Mouse (Mus musculus) CH12.LX (cell line): ENCODE results near the gene Slc22a22. TPM values are rescaled to one million over a fixed set of nuclear protein-coding genes. Genes with fewer than 3 reads are reported as not detected.

ENCODE experiments used
- DNase-seq: peaks from one replicate; pipeline ENCODE4 v3.0.0-alpha.2; 2013; ENCODE audit errors: extremely low read depth
- H3K27ac ChIP-seq: 2 replicates; pipeline ENCODE4 v1.5.1; 2012; ENCODE audit warnings: low read depth, mild to moderate bottlenecking, control low read depth, moderate library complexity; ENCODE audit not compliant: insufficient read depth
- H3K27me3 ChIP-seq: replicated peaks from 2 replicates; pipeline ENCODE3; 2012; ENCODE audit warnings: inconsistent platforms
- H3K36me3 ChIP-seq, 2 experiments: replicated peaks in 1 of 2; 2 replicates each; pipeline versions ENCODE3 to v1.6.1; 2012; ENCODE audit warnings: inconsistent platforms in 1 of 2, low read length in 1 of 2, mild to moderate bottlenecking in 1 of 2, mixed read lengths in 1 of 2, moderate library complexity in 1 of 2; ENCODE audit not compliant: control insufficient read depth in 1 of 2, insufficient read depth in 1 of 2
- H3K4me1 ChIP-seq, 2 experiments: 2 replicates each; pipeline ENCODE4 v1.6.1; 2012; ENCODE audit warnings: inconsistent platforms in 1 of 2, moderate library complexity in 1 of 2; ENCODE audit not compliant: insufficient read depth in 2 of 2, control insufficient read depth in 1 of 2
- H3K4me2 ChIP-seq: 2 replicates; pipeline ENCODE4 v1.6.1; 2012; ENCODE audit warnings: low read depth, mild to moderate bottlenecking, control low read depth; ENCODE audit not compliant: poor library complexity, insufficient read depth, severe bottlenecking
- H3K4me3 ChIP-seq, 3 experiments: fragments of 150-350 bp in 1 of 3; sonication (generic) in 1 of 3; replicated peaks in 1 of 3; 2 replicates each; pipeline versions ENCODE3 to v1.5.1; 2011 to 2012; ENCODE audit warnings: low read depth in 2 of 3, low read length in 2 of 3, mild to moderate bottlenecking in 2 of 3, moderate library complexity in 2 of 3, control low read depth in 1 of 3, improper control_type of control experiment in 1 of 3, inconsistent platforms in 1 of 3, mixed read lengths in 1 of 3; ENCODE audit not compliant: poor library complexity in 1 of 3
- H3K79me2 ChIP-seq: replicated peaks from 2 replicates; pipeline ENCODE4 v1.6.1; 2012; ENCODE audit warnings: mild to moderate bottlenecking, moderate library complexity; ENCODE audit not compliant: control insufficient read depth, poor library complexity, insufficient read depth, severe bottlenecking; ENCODE audit errors: extremely low read depth
- H3K9ac ChIP-seq: 2 replicates; pipeline ENCODE4 v1.6.1; 2012; ENCODE audit warnings: low read depth, mild to moderate bottlenecking, control low read depth, moderate library complexity; ENCODE audit not compliant: insufficient read depth
- H3K9me3 ChIP-seq: replicated peaks from 2 replicates; pipeline ENCODE3; 2012; ENCODE audit warnings: low read length, inconsistent platforms, mixed read lengths
- CTCF ChIP-seq, 2 experiments: IDR thresholded peaks in 1 of 2; conservative IDR thresholded peaks in 1 of 2; 2 replicates each; pipeline ENCODE4 v1.5.1; 2011 to 2012; ENCODE audit warnings: low read depth in 2 of 2, low read length in 2 of 2, improper control_type of control experiment in 1 of 2, inconsistent platforms in 1 of 2, mild to moderate bottlenecking in 1 of 2, moderate library complexity in 1 of 2
- ELF1 ChIP-seq: IDR thresholded peaks from 2 replicates; pipeline ENCODE4 v1.6.1; 2014; ENCODE audit warnings: low read depth, mild to moderate bottlenecking, inconsistent platforms, low read length, improper control_type of control experiment
- EP300 ChIP-seq: IDR thresholded peaks from 2 replicates; pipeline ENCODE4 v1.6.1; 2011; ENCODE audit warnings: low read length, improper control_type of control experiment
- ETS1 ChIP-seq: conservative IDR thresholded peaks from 2 replicates; pipeline ENCODE4 v1.6.1; 2012; ENCODE audit warnings: low read depth, mild to moderate bottlenecking, inconsistent platforms, low read length, improper control_type of control experiment, moderate library complexity
- GABPA ChIP-seq: IDR thresholded peaks from 2 replicates; pipeline ENCODE4 v1.6.1; 2012; ENCODE audit warnings: low read depth, low read length, improper control_type of control experiment, inconsistent platforms; ENCODE audit not compliant: insufficient replicate concordance
- HCFC1 ChIP-seq: IDR thresholded peaks from 2 replicates; pipeline ENCODE4 v1.6.1; 2012; ENCODE audit warnings: low read depth, mild to moderate bottlenecking, inconsistent platforms, low read length, improper control_type of control experiment
- IRF4 ChIP-seq: IDR thresholded peaks from 2 replicates; pipeline ENCODE4 v1.6.1; 2014; ENCODE audit warnings: low read depth, mild to moderate bottlenecking, inconsistent platforms, low read length, improper control_type of control experiment
- JUN ChIP-seq: IDR thresholded peaks from 2 replicates; pipeline ENCODE4 v1.6.1; 2011; ENCODE audit warnings: low read depth, mild to moderate bottlenecking, low read length, improper control_type of control experiment, moderate library complexity; ENCODE audit not compliant: insufficient read depth
- KAT2A ChIP-seq: IDR thresholded peaks from 2 replicates; pipeline ENCODE4 v1.6.1; 2012; ENCODE audit warnings: low read length, improper control_type of control experiment, inconsistent platforms; ENCODE audit not compliant: insufficient replicate concordance
- MAX ChIP-seq: IDR thresholded peaks from 2 replicates; pipeline ENCODE4 v1.6.1; 2011; ENCODE audit warnings: low read length, improper control_type of control experiment
- MYC ChIP-seq: IDR thresholded peaks from 2 replicates; pipeline ENCODE4 v1.6.1; 2011; ENCODE audit warnings: low read depth, mild to moderate bottlenecking, improper control_type of control experiment, low read length
- NELFE ChIP-seq: IDR thresholded peaks from 2 replicates; pipeline ENCODE4 v1.6.1; 2011; ENCODE audit warnings: low read depth, low read length, improper control_type of control experiment
- NRF1 ChIP-seq: IDR thresholded peaks from 2 replicates; pipeline ENCODE4 v1.6.1; 2014; ENCODE audit warnings: low read depth, mild to moderate bottlenecking, inconsistent platforms, low read length, improper control_type of control experiment, moderate library complexity
- POLR2A ChIP-seq: IDR thresholded peaks from 2 replicates; pipeline ENCODE4 v1.6.1; 2011; ENCODE audit warnings: low read depth, mild to moderate bottlenecking, improper control_type of control experiment, low read length
- SIN3A ChIP-seq: IDR thresholded peaks from 2 replicates; pipeline ENCODE4 v1.6.1; 2012; ENCODE audit warnings: low read length, improper control_type of control experiment, inconsistent platforms
- TCF12 ChIP-seq: IDR thresholded peaks from 2 replicates; pipeline ENCODE4 v1.6.1; 2014; ENCODE audit warnings: low read depth, mild to moderate bottlenecking, inconsistent platforms, low read length, improper control_type of control experiment
- USF1 ChIP-seq: IDR thresholded peaks from 2 replicates; pipeline ENCODE4 v1.6.1; 2014; ENCODE audit warnings: low read depth, mild to moderate bottlenecking, inconsistent platforms, low read length, improper control_type of control experiment
- ZC3H11A ChIP-seq: IDR thresholded peaks from 2 replicates; pipeline ENCODE4 v1.6.1; 2012; ENCODE audit warnings: low read depth, mild to moderate bottlenecking, inconsistent platforms, low read length, improper control_type of control experiment
- ZKSCAN1 ChIP-seq: IDR thresholded peaks from 2 replicates; pipeline ENCODE4 v1.6.1; 2012; ENCODE audit warnings: low read depth, inconsistent platforms, low read length, improper control_type of control experiment, borderline replicate concordance
- ZMIZ1 ChIP-seq: IDR thresholded peaks from 2 replicates; pipeline ENCODE4 v1.6.1; 2012; ENCODE audit warnings: low read depth, mild to moderate bottlenecking, inconsistent platforms, low read length, improper control_type of control experiment
- dilution Hi-C: fragments of 300-500 bp; cut with MboI; formaldehyde crosslinking; loops from 2 replicates; pipeline ENCODE4 v1.14.3; 2020; ENCODE audit warnings: low sequenced_read_pairs; ENCODE audit not compliant: extremely low pct_unique_long_range_greater_than_20kb, extremely low pct_ligation_motif_present
- in situ Hi-C: fragments of 300-500 bp; cut with MboI; formaldehyde crosslinking; loops from 3 replicates; pipeline ENCODE4 v1.14.3; 2019; ENCODE audit warnings: low sequenced_read_pairs, low pct_ligation_motif_present, low pct_unique_long_range_greater_than_20kb, mixed read lengths
- polyA plus RNA-seq: library from polyadenylated mRNA; unstranded; fragments of >175 nt; gene quantifications from 2 replicates; pipeline ENCODE4 v1.2.1, GENCODE M21; 2012; ENCODE audit warnings: low read depth; ENCODE audit not compliant: insufficient read length
- total RNA-seq, 2 experiments: library from RNA; depleted of rRNA; stranded (reverse); fragments of 300-350 nt in 1 of 2; fragments of >200 nt in 1 of 2; gene quantifications; 2 replicates each; pipeline ENCODE4 v1.2.3; 2012 to 2014

Slc22a22 gene
- total and polyA plus RNA-seq, 3 experiments = not detected

- no peaks in the 10 kb centered on the region for H3K9me3 ChIP-seq
- no peak overlapping the region for H3K27ac ChIP-seq
- H3K4me3 ChIP-seq = no peak overlapping the region
- in situ Hi-C loops (no loop called here), dilution Hi-C loops (no loop called here)
- no peaks in the 10 kb centered on the region for H3K4me1 ChIP-seq
- H3K4me2 ChIP-seq = no peak overlapping the region
- no peaks in the 10 kb centered on the region for H3K36me3 ChIP-seq
- TF ChIP-seq NRF1 (no peak), EP300 (no peak), KAT2A (no peak)
- H3K27me3 ChIP-seq = no peaks in the 10 kb centered on the region
- DNase-seq = no peak
- H3K9ac ChIP-seq = no peak overlapping the region
- H3K79me2 ChIP-seq = no peaks in the 10 kb centered on the region
These were observed 13.4 kb downstream of the Slc22a22 start for GRCm38 (mm10) chr15:57464066-57464465.

- Histone ChIP-seq H3K9me3 (no peaks in the 10 kb centered on the region), H3K27me3 (no peaks in the 10 kb centered on the region), H3K27ac (no peak overlapping the region), H3K4me1 (peaks cover 0 to 4% of the 10 kb centered on the region in 2 experiments; a peak in 1 of 4 replicates), H3K9ac (no peak overlapping the region), H3K4me2 (no peak overlapping the region), H3K4me3 (no peak overlapping the region), H3K36me3 (no peaks in the 10 kb centered on the region), H3K79me2 (no peaks in the 10 kb centered on the region)
- dilution Hi-C loops (no loop called here), in situ Hi-C loops (no loop called here)
- TF ChIP-seq USF1 (no peak), NELFE (no peak), GABPA (no peak), CTCF (conservative IDR thresholded peaks at IDR 0.05 in 1 of 2, IDR thresholded peaks at IDR 0.05 in 1 of 2; ENCODE audit: low read depth in 2 of 2, low read length in 2 of 2) (no peak), IRF4 (no peak), MAX (no peak), ZKSCAN1 (no peak), MYC (no peak), ZC3H11A (no peak), ZMIZ1 (no peak), TCF12 (no peak), HCFC1 (no peak), POLR2A (no peak), JUN (no peak), ETS1 (no peak), SIN3A (no peak), ELF1 (no peak)
- no peak for DNase-seq
These were observed 16.1 kb downstream of the Slc22a22 start for GRCm38 (mm10) chr15:57461284-57461683.
